Mouse (Mus musculus) heart, adult 11 months (tissue): ENCODE measurements at regions not wholly inside any gene's neighbourhood (a gene's known extent, or its start where the extent isn't known, plus 50 kb on each side); places are given as distances from the start of the nearest gene placed in this dataset.
A peak's percentile ranks its signal among the peaks of the same experiment; 100 is the strongest.

ENCODE experiments used
- DNase-seq: peaks from one replicate; pipeline ENCODE4 v3.0.0; 2022

- DNase-seq: no peak
These were observed 944.1 kb upstream of the Adgrl4 start for GRCm38 (mm10) chr3:150493433-150494045.

GRCm38 (mm10) chr3:150530966-150531365 lies 906.7 kb upstream of the Adgrl4 start:
- DNase-seq: no peak

- DNase-seq: no peak
These were observed 894.6 kb upstream of the Adgrl4 start for GRCm38 (mm10) chr3:150543118-150543517.

GRCm38 (mm10) chr3:150588474-150588873 lies 849.2 kb upstream of the Adgrl4 start:
- no peak for DNase-seq

- no peak for DNase-seq
These were observed 846.7 kb upstream of the Adgrl4 start for GRCm38 (mm10) chr3:150590978-150591377.

GRCm38 (mm10) chr3:150603400-150604095 lies 834.1 kb upstream of the Adgrl4 start:
- DNase-seq: no peak

- DNase-seq: peak; percentile 93
These were observed 827.0 kb upstream of the Adgrl4 start for GRCm38 (mm10) chr3:150610681-150611101.

- no peak for DNase-seq
These were observed 800.1 kb upstream of the Adgrl4 start for GRCm38 (mm10) chr3:150637544-150637943.

GRCm38 (mm10) chr3:150640004-150640676 lies 797.5 kb upstream of the Adgrl4 start:
- DNase-seq: no peak

- DNase-seq: no peak
These were observed 789.6 kb upstream of the Adgrl4 start for GRCm38 (mm10) chr3:150648040-150648439.

- DNase-seq: no peak
These were observed 787.7 kb upstream of the Adgrl4 start for GRCm38 (mm10) chr3:150649783-150650565.

- DNase-seq: no peak
These were observed 741.9 kb upstream of the Adgrl4 start for GRCm38 (mm10) chr3:150695751-150696150.

- DNase-seq: no peak
These were observed 737.7 kb upstream of the Adgrl4 start for GRCm38 (mm10) chr3:150699990-150700389.
